ENCODE assay signal across 25 mouse cellular contexts in the genomic region with DNA sequence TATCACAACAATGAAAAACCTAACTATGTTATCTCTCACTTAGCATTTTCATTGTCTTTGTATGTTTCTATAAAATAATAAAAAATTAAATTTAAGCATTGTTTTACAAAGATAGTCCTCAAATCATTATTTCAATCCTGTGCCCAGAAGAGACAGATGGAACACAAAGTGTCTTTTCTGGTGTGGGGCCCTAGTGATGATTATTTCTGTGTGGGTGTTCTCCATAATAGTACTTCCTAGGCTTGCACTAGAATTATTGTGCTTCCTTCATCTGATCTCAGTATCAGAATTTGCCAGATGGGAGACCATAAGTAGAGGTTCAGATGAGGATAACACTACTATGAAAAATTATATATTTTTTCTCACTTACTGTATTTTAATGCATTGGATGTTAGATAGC.
DNase-seq lines count a peak whose midpoint lies in the region; ATAC-seq and TF ChIP-seq lines count a peak whose summit lies in the region.
"Had no signal": no experiment of that assay in that cellular context is flagged by ENCODE, and none has a peak within 500 bp of the region (broad histone marks: within the 10 kb centered on the region; RNA-seq: fewer than 3 reads in every experiment).

No protein-coding gene starts in this region.

- H3K4me3 ChIP-seq in layer of hippocampus, adult 2 months: no peak overlapping the region
- no peak overlapping the region for H3K4me3 ChIP-seq in forebrain, postnatal 0 days (ENCODE audit: low read depth, low read length)
- no peak overlapping the region for H3K4me3 ChIP-seq in forebrain, embryonic 11.5 days (ENCODE audit: low read depth, low read length)
- H3K4me3 ChIP-seq: embryonic facial prominence, embryonic 10.5 days; embryonic facial prominence, embryonic 12.5 days; forebrain, embryonic 12.5 days had no signal

- H3K9ac ChIP-seq in forebrain, postnatal 0 days: no peak overlapping the region
- no peak overlapping the region for H3K9ac ChIP-seq in forebrain, embryonic 11.5 days (ENCODE audit: low read length)
- H3K9ac ChIP-seq: embryonic facial prominence, embryonic 12.5 days; forebrain, embryonic 12.5 days had no signal

- H3K27me3 ChIP-seq in forebrain, postnatal 0 days (ENCODE audit: insufficient read depth, low read length): no peaks in the 10 kb centered on the region
- H3K27me3 ChIP-seq in forebrain, embryonic 11.5 days (ENCODE audit: control insufficient read depth, insufficient read depth, low read length): no peaks in the 10 kb centered on the region
- H3K27me3 ChIP-seq: CH12.LX; embryonic facial prominence, embryonic 12.5 days; forebrain, embryonic 12.5 days had no signal

- no peaks in the 10 kb centered on the region for H3K9me3 ChIP-seq in forebrain, postnatal 0 days (ENCODE audit: low read length)
- no peaks in the 10 kb centered on the region for H3K9me3 ChIP-seq in forebrain, embryonic 11.5 days (ENCODE audit: control insufficient read depth, low read length)
- H3K9me3 ChIP-seq: embryonic facial prominence, embryonic 10.5 days; embryonic facial prominence, embryonic 12.5 days; forebrain, embryonic 12.5 days had no signal

- no peaks in the 10 kb centered on the region for H3K36me3 ChIP-seq in forebrain, postnatal 0 days (ENCODE audit: insufficient read depth)
- no peaks in the 10 kb centered on the region for H3K36me3 ChIP-seq in forebrain, embryonic 11.5 days (ENCODE audit: control insufficient read depth, insufficient read depth, low read length)
- H3K36me3 ChIP-seq: embryonic facial prominence, embryonic 10.5 days; embryonic facial prominence, embryonic 12.5 days; forebrain, embryonic 12.5 days; G1E had no signal

- H3K4me2 ChIP-seq in forebrain, postnatal 0 days (ENCODE audit: low read depth): no peak overlapping the region
- H3K4me2 ChIP-seq in forebrain, embryonic 11.5 days (ENCODE audit: low read depth, low read length, severe bottlenecking): no peak overlapping the region
- H3K4me2 ChIP-seq: embryonic facial prominence, embryonic 12.5 days; forebrain, embryonic 12.5 days had no signal

- H3K4me1 ChIP-seq in forebrain, postnatal 0 days (ENCODE audit: insufficient read depth): no peaks in the 10 kb centered on the region
- no peaks in the 10 kb centered on the region for H3K4me1 ChIP-seq in forebrain, embryonic 11.5 days (replicated peaks; ENCODE audit: control insufficient read depth, insufficient read depth, low read length)
- H3K4me1 ChIP-seq: embryonic facial prominence, embryonic 10.5 days; embryonic facial prominence, embryonic 12.5 days had no signal

- peak; percentile 34 for DNase-seq in layer of hippocampus, adult 11-12 months (ENCODE audit: low spot score)
- DNase-seq in layer of hippocampus, postnatal 36 days: no peak
- DNase-seq in layer of hippocampus, adult 2 months (ENCODE audit: low spot score in 2 of 2): peak; percentile 14 to 49
- no peak for DNase-seq in layer of hippocampus, postnatal 10 days (ENCODE audit: low spot score in 2 of 2)
- DNase-seq in layer of hippocampus, adult 9-10 months (ENCODE audit: low spot score): peak; percentile 47
- DNase-seq in forebrain, postnatal 0 days: no peak
- no peak for DNase-seq in forebrain, embryonic 11.5 days (ENCODE audit: low spot score)
- DNase-seq: adrenal gland, adult 2 months; adrenal gland, postnatal 10 days; adrenal gland, postnatal 25 days; B cell, adult 2 months; cerebellum, adult 11-12 months; cerebellum, adult 2 months; cerebellum, adult 9-10 months; cerebellum, postnatal 10 days; cerebellum, postnatal 25 days had no signal

- peak overlapping the region; percentile 72 for H3K27ac ChIP-seq in layer of hippocampus, adult 2 months
- H3K27ac ChIP-seq in forebrain, postnatal 0 days (ENCODE audit: low read depth, low read length): no peak overlapping the region
- no peak overlapping the region for H3K27ac ChIP-seq in forebrain, embryonic 11.5 days (ENCODE audit: low read depth, low read length)
- H3K27ac ChIP-seq: embryonic facial prominence, embryonic 10.5 days; embryonic facial prominence, embryonic 12.5 days; forebrain, embryonic 12.5 days had no signal

- ATAC-seq in forebrain, postnatal 0 days: no peak
- no peak for ATAC-seq in forebrain, embryonic 11.5 days (replicated peaks; ENCODE audit: low FRiP score)
- ATAC-seq: CD4-positive, CD25-positive, alpha-beta regulatory T cell, adult 4 months; forebrain, embryonic 14.5 days; forebrain, embryonic 16.5 days; Patski had no signal

- TF ChIP-seq CTCF in layer of hippocampus, adult 2 months (conservative IDR thresholded peaks at IDR 0.05): no peak
- TF ChIP-seq CTCF in forebrain, postnatal 0 days (IDR thresholded peaks at IDR 0.05; ENCODE audit: low read depth): no peak

Comparison
In these comparisons a context has a peak if more than half of its experiments do, and no peak if none do; other contexts are left out.
1. DNase-seq: peak in layer of hippocampus, adult 11-12 months (single experiment), layer of hippocampus, adult 2 months (2 of 2) and layer of hippocampus, adult 9-10 months (single experiment); none in layer of hippocampus, postnatal 36 days (0 of 2), layer of hippocampus, postnatal 10 days (0 of 2), forebrain, postnatal 0 days (single experiment) and forebrain, embryonic 11.5 days (single experiment).